Mouse (Mus musculus) hindbrain, embryonic 14.5 days (tissue): ENCODE results near the gene Gpsm1. TPM values are rescaled to one million over a fixed set of nuclear protein-coding genes. Genes with fewer than 3 reads are reported as not detected.

Source experiments
- ATAC-seq: fragments of 200-750 bp; cut with Nextera tagmentation; 2 replicates; pipeline ENCODE4 v1.8.0; 2017; ENCODE audit warnings: moderate number of reproducible peaks, mild to moderate bottlenecking, moderate TSS enrichment, moderate library complexity; ENCODE audit not compliant: low FRiP score
- DNase-seq: peaks from one replicate; pipeline ENCODE4 v3.0.0-alpha.2; 2015; ENCODE audit warnings: low spot score
- H3K27ac ChIP-seq: fragments of 300-500 bp; sonication (generic); 2 replicates; pipeline ENCODE4 v1.5.1; 2014; ENCODE audit warnings: mild to moderate bottlenecking, moderate library complexity
- H3K27me3 ChIP-seq: fragments of 300-500 bp; sonication (generic); 2 replicates; pipeline ENCODE4 v1.6.1; 2014; ENCODE audit warnings: mild to moderate bottlenecking, low read length, mixed read lengths; ENCODE audit not compliant: control insufficient read depth, insufficient read depth
- H3K36me3 ChIP-seq: fragments of 300-500 bp; sonication (generic); replicated peaks from 2 replicates; pipeline ENCODE4 v1.6.1; 2014; ENCODE audit not compliant: control insufficient read depth, insufficient read depth
- H3K4me1 ChIP-seq: fragments of 300-500 bp; sonication (generic); replicated peaks from 2 replicates; pipeline ENCODE4 v1.6.1; 2014; ENCODE audit warnings: antibody characterized with exemption, low read length, mixed read lengths; ENCODE audit not compliant: control insufficient read depth, insufficient read depth
- H3K4me2 ChIP-seq: fragments of 300-500 bp; sonication (generic); replicated peaks from 2 replicates; pipeline ENCODE4 v1.6.1; 2014; ENCODE audit warnings: mild to moderate bottlenecking, moderate library complexity
- H3K4me3 ChIP-seq: fragments of 300-500 bp; sonication (generic); replicated peaks from 2 replicates; pipeline ENCODE4 v1.5.1; 2014; ENCODE audit warnings: mild to moderate bottlenecking, low read length
- H3K9ac ChIP-seq: fragments of 300-500 bp; sonication (generic); 2 replicates; pipeline ENCODE4 v1.6.1; 2014
- H3K9me3 ChIP-seq: fragments of 300-500 bp; sonication (generic); 2 replicates; pipeline ENCODE4 v1.6.1; 2016; ENCODE audit warnings: low read length; ENCODE audit not compliant: control insufficient read depth
- WGBS: fragments of 180-500 bp; shearing (Covaris S2); extraction: QIAGEN DNeasy Blood & Tissue Kit; methylation state at CpG from one replicate; pipeline ENCODE4 v1.1.7; 2014; 5-methylcytosine and 5-hydroxymethylcytosine counted together
- polyA plus RNA-seq: library from polyadenylated mRNA; unstranded; fragments of >200 nt; fragmentation: Nextera tagmentation; extraction: Ambion mirVana; gene quantifications from 2 replicates; pipeline ENCODE4 v1.2.1, GENCODE M21; 2014

The Gpsm1 gene
- polyA plus RNA-seq, 1 experiment from 2014 or later: 96.7 TPM

- no peaks in the 10 kb centered on the region for H3K27me3 ChIP-seq
- no peaks in the 10 kb centered on the region for H3K36me3 ChIP-seq
- DNase-seq (no peak), ATAC-seq (no peak)
- no peak overlapping the region for H3K27ac ChIP-seq
- no peak overlapping the region for H3K4me3 ChIP-seq
- H3K9me3 ChIP-seq: no peaks in the 10 kb centered on the region
- WGBS: 90% methylated on average over 2 of the region's 2 CpGs
- no peak overlapping the region for H3K4me2 ChIP-seq
- no peak overlapping the region for H3K9ac ChIP-seq
- no peaks in the 10 kb centered on the region for H3K4me1 ChIP-seq
These were observed 9.8 kb upstream of the Gpsm1 start for GRCm38 (mm10) chr2:26305555-26305954.

GRCm38 (mm10) chr2:26306702-26307101 is 8.6 kb upstream of the Gpsm1 start:
- Histone ChIP-seq H3K4me2 (no peak overlapping the region), H3K9ac (no peak overlapping the region), H3K4me1 (no peaks in the 10 kb centered on the region), H3K9me3 (no peaks in the 10 kb centered on the region), H3K36me3 (no peaks in the 10 kb centered on the region), H3K27ac (no peak overlapping the region), H3K27me3 (no peaks in the 10 kb centered on the region), H3K4me3 (no peak overlapping the region)
- ATAC-seq: no peak
- 95% methylated on average over 3 of the region's 3 CpGs for WGBS
- no peak for DNase-seq

- peak; percentile 52; the same call in 1 of the 2 replicates for ATAC-seq
- Histone ChIP-seq H3K9ac (no peak overlapping the region), H3K27me3 (no peaks in the 10 kb centered on the region), H3K4me2 (no peak overlapping the region), H3K9me3 (no peaks in the 10 kb centered on the region), H3K36me3 (no peaks in the 10 kb centered on the region), H3K4me1 (peaks cover 8% of the 10 kb centered on the region; the same call in 1 of the 2 replicates), H3K4me3 (no peak overlapping the region), H3K27ac (peak overlapping the region; percentile 54)
- 19% methylated on average over 10 of the region's 10 CpGs for WGBS
- no peak for DNase-seq
These were observed 5.6 kb upstream of the Gpsm1 start for GRCm38 (mm10) chr2:26309739-26310138.

- no peaks in the 10 kb centered on the region for H3K27me3 ChIP-seq
- H3K36me3 ChIP-seq: no peaks in the 10 kb centered on the region
- no peak for ATAC-seq
- H3K4me2 ChIP-seq: no peak overlapping the region
- DNase-seq: no peak
- H3K9me3 ChIP-seq: no peaks in the 10 kb centered on the region
- no peak overlapping the region for H3K4me3 ChIP-seq
- no peak overlapping the region for H3K27ac ChIP-seq
- 76% methylated on average over 5 of the region's 5 CpGs for WGBS
- no peak overlapping the region for H3K9ac ChIP-seq
- H3K4me1 ChIP-seq: peaks cover 18% of the 10 kb centered on the region
These were observed 3.4 kb upstream of the Gpsm1 start for GRCm38 (mm10) chr2:26311936-26312335.

- no peaks in the 10 kb centered on the region for H3K9me3 ChIP-seq
- no peaks in the 10 kb centered on the region for H3K36me3 ChIP-seq
- 63% methylated on average over 2 of the region's 2 CpGs for WGBS
- ATAC-seq (no peak), DNase-seq (no peak)
- H3K9ac ChIP-seq: no peak overlapping the region
- H3K27ac ChIP-seq: no peak overlapping the region
- H3K4me2 ChIP-seq: no peak overlapping the region
- no peaks in the 10 kb centered on the region for H3K27me3 ChIP-seq
- peaks cover 27% of the 10 kb centered on the region for H3K4me1 ChIP-seq
- no peak overlapping the region for H3K4me3 ChIP-seq
These were observed 2.5 kb upstream of the Gpsm1 start for GRCm38 (mm10) chr2:26312812-26313211.

- no peak overlapping the region for H3K4me3 ChIP-seq
- 92% methylated on average over 1 of the region's 1 CpGs for WGBS
- no peak overlapping the region for H3K4me2 ChIP-seq
- peaks cover 33% of the 10 kb centered on the region for H3K4me1 ChIP-seq
- H3K9me3 ChIP-seq: no peaks in the 10 kb centered on the region
- DNase-seq: no peak
- ATAC-seq: no peak
- no peak overlapping the region for H3K27ac ChIP-seq
- no peak overlapping the region for H3K9ac ChIP-seq
- H3K36me3 ChIP-seq: no peaks in the 10 kb centered on the region
- no peaks in the 10 kb centered on the region for H3K27me3 ChIP-seq
These were observed 1.9 kb upstream of the Gpsm1 start for GRCm38 (mm10) chr2:26313394-26313793.

- H3K4me1 ChIP-seq: peaks cover 44% of the 10 kb centered on the region
These were observed 839 bp upstream of the Gpsm1 start for GRCm38 (mm10) chr2:26314281-26315071.

GRCm38 (mm10) chr2:26315925-26316311 is 603 bp downstream of the Gpsm1 start:
- WGBS: 0% methylated on average over 11 of the region's 11 CpGs
- H3K9ac ChIP-seq: peak overlapping the region; percentile 81
- no peaks in the 10 kb centered on the region for H3K9me3 ChIP-seq
- H3K4me2 ChIP-seq: peak overlapping the region; percentile 99
- H3K27me3 ChIP-seq: no peaks in the 10 kb centered on the region
- DNase-seq: no peak
- peak; percentile 32 for ATAC-seq
- H3K4me1 ChIP-seq: peaks cover 53% of the 10 kb centered on the region
- H3K36me3 ChIP-seq: no peaks in the 10 kb centered on the region
- H3K4me3 ChIP-seq: peak overlapping the region; percentile 52
- H3K27ac ChIP-seq: peak overlapping the region; percentile 97

More at GRCm38 (mm10) chr2:26314281-26315071, 839 bp upstream of the Gpsm1 start:
- no peak for ATAC-seq
- Histone ChIP-seq H3K36me3 (no peaks in the 10 kb centered on the region), H3K4me3 (peak overlapping the region; percentile 52), H3K27me3 (no peaks in the 10 kb centered on the region), H3K9me3 (no peaks in the 10 kb centered on the region), H3K9ac (peak overlapping the region; percentile 81), H3K4me2 (peak overlapping the region; percentile 99), H3K27ac (peak overlapping the region; percentile 97)
- no peak for DNase-seq
- WGBS: 66% methylated on average over 13 of the region's 13 CpGs

- no peaks in the 10 kb centered on the region for H3K27me3 ChIP-seq
- WGBS: 41% methylated on average over 9 of the region's 9 CpGs
- no peak for DNase-seq
- peaks cover 55% of the 10 kb centered on the region for H3K4me1 ChIP-seq
- ATAC-seq: no peak
- H3K4me2 ChIP-seq: peak overlapping the region; percentile 99
- peak overlapping the region; percentile 52 for H3K4me3 ChIP-seq
- H3K9ac ChIP-seq: peak overlapping the region; percentile 81
- H3K27ac ChIP-seq: peak overlapping the region; percentile 97
- H3K36me3 ChIP-seq: no peaks in the 10 kb centered on the region
- no peaks in the 10 kb centered on the region for H3K9me3 ChIP-seq
These were observed 1.4 kb downstream of the Gpsm1 start for GRCm38 (mm10) chr2:26316576-26317246.
